Mouse (Mus musculus) bone marrow, adult 2 months (tissue): ENCODE data around the gene Stard5. TPM values are rescaled to one million over a fixed set of nuclear protein-coding genes. Genes with fewer than 3 reads are reported as not detected.

Experiments
- H3K27ac ChIP-seq: fragments of 200-500 bp; 2 replicates; pipeline ENCODE4 v1.5.1; 2012; ENCODE audit warnings: low read depth, mild to moderate bottlenecking, control low read depth, inconsistent platforms, low read length; ENCODE audit not compliant: control insufficient read depth, poor library complexity, insufficient read depth
- H3K4me1 ChIP-seq: fragments of 200-500 bp; 2 replicates; pipeline ENCODE4 v1.6.1; 2011; ENCODE audit warnings: low read length; ENCODE audit not compliant: control insufficient read depth, insufficient read depth
- H3K4me3 ChIP-seq: fragments of 200-500 bp; replicated peaks from 2 replicates; pipeline ENCODE3; 2011; ENCODE audit warnings: mild to moderate bottlenecking, low read depth, low read length, control low read depth; ENCODE audit not compliant: control insufficient read depth
- CTCF ChIP-seq: fragments of 200-500 bp; IDR thresholded peaks from 2 replicates; pipeline ENCODE4 v1.5.1; 2011; ENCODE audit warnings: low read length, control low read depth; ENCODE audit not compliant: control insufficient read depth, insufficient read depth
- POLR2A ChIP-seq: fragments of 200-500 bp; IDR thresholded peaks from 2 replicates; pipeline ENCODE4 v1.6.1; 2011; ENCODE audit warnings: low read depth, mild to moderate bottlenecking, control low read depth, low read length, borderline replicate concordance; ENCODE audit not compliant: control insufficient read depth
- WGBS: fragments of 180-500 bp; shearing (Covaris S2); methylation state at CpG from one replicate; pipeline ENCODE4 v1.1.7; 2018; 5-methylcytosine and 5-hydroxymethylcytosine counted together
- polyA plus RNA-seq: library from polyadenylated mRNA; stranded (reverse); fragments of >200 nt; gene quantifications from 2 replicates; pipeline ENCODE4 v1.2.4, GENCODE M21; 2011; ENCODE audit warnings: low replicate concordance; ENCODE audit not compliant: missing spikeins, insufficient read depth, insufficient read length

Gene Stard5
- polyA plus RNA-seq, 1 experiment = 9.0 TPM

GRCm38 (mm10) chr7:83626557-83627257 lies 5.1 kb upstream of the Stard5 start:
- peaks cover 2% of the 10 kb centered on the region; the same call in 1 of the 2 replicates for H3K4me1 ChIP-seq
- H3K4me3 ChIP-seq = no peak overlapping the region
- WGBS = 60% methylated on average over 8 of the region's 8 CpGs
- TF ChIP-seq CTCF (no peak), POLR2A (no peak)
- no peak overlapping the region for H3K27ac ChIP-seq

- TF ChIP-seq POLR2A (no peak), CTCF (no peak)
- 80% methylated on average over 4 of the region's 4 CpGs for WGBS
- no peak overlapping the region for H3K27ac ChIP-seq
Measured at GRCm38 (mm10) chr7:83627369-83627768, 4.4 kb upstream of the Stard5 start.

GRCm38 (mm10) chr7:83631073-83631827 lies 509 bp upstream of the Stard5 start:
- 7% methylated on average over 11 of the region's 11 CpGs for WGBS
- TF ChIP-seq CTCF = no peak
- TF ChIP-seq POLR2A = no peak
- Histone ChIP-seq H3K27ac (peak overlapping the region; percentile 38; the same call in 1 of the 2 replicates), H3K4me1 (peaks cover 3% of the 10 kb centered on the region; the same call in 1 of the 2 replicates), H3K4me3 (peak overlapping the region; percentile 68)

More at GRCm38 (mm10) chr7:83627369-83627768, 4.4 kb upstream of the Stard5 start:
- no peak overlapping the region for H3K4me3 ChIP-seq
- H3K4me1 ChIP-seq = peaks cover 2% of the 10 kb centered on the region; the same call in 1 of the 2 replicates

DNA sequence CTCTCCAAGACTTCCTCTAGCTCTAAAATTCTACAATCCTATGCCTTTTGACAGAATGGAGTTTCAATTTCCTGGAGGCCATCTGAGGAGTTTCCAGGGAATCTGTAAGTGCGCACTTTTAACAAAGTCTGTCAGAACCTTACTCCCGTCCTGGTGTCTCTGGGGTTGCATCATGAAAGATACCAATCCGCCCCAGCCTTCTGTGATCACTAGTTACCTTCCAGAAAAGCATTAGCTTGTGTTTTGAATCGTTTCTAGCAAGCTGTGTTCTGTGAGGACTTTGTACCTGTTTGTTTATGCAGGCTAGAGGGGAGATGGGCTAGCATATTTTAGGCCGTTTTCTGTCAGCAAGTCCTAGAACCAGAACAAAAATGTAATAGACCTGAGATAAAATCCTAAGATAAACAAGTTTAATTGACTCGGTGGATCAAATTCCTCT lies 942 bp downstream of the Stard5 start:
- no peak overlapping the region for H3K27ac ChIP-seq
- WGBS = 61% methylated on average over 6 of the region's 6 CpGs
- no peak for TF ChIP-seq CTCF
- TF ChIP-seq POLR2A = no peak
- peak overlapping the region; percentile 44 for H3K4me3 ChIP-seq
- peaks cover 1% of the 10 kb centered on the region; the same call in 1 of the 2 replicates for H3K4me1 ChIP-seq

DNA sequence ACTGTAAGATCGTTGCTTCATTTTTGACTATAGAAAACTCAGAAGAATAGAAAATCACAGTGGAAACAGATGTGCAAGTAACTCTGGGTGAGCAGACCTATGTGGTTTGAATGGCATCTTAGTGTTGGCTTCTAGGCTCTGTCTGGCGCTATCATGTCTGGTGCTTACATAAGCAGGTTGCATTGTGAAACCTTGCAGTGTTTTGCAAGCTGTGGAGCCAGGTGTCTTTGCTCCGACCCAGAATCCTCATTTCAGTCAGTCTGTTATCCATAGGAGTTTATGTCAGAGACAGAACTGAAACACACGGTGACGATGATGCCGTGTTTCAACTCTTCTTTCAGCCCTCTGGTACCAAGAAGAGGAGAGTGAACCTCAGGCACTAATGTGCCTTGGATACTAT lies 2.1 kb downstream of the Stard5 start:
- 60% methylated on average over 6 of the region's 6 CpGs for WGBS
- Histone ChIP-seq H3K27ac (no peak overlapping the region), H3K4me1 (peaks cover 1% of the 10 kb centered on the region; the same call in 1 of the 2 replicates), H3K4me3 (no peak overlapping the region)
- no peak for TF ChIP-seq POLR2A
- TF ChIP-seq CTCF = no peak

GRCm38 (mm10) chr7:83635726-83636125 lies 4.0 kb downstream of the Stard5 start:
- no peak for TF ChIP-seq POLR2A
- WGBS = 85% methylated on average over 2 of the region's 2 CpGs
- no peak overlapping the region for H3K4me3 ChIP-seq
- H3K4me1 ChIP-seq = peaks cover 4% of the 10 kb centered on the region; the same call in 1 of the 2 replicates
- no peak overlapping the region for H3K27ac ChIP-seq

DNA sequence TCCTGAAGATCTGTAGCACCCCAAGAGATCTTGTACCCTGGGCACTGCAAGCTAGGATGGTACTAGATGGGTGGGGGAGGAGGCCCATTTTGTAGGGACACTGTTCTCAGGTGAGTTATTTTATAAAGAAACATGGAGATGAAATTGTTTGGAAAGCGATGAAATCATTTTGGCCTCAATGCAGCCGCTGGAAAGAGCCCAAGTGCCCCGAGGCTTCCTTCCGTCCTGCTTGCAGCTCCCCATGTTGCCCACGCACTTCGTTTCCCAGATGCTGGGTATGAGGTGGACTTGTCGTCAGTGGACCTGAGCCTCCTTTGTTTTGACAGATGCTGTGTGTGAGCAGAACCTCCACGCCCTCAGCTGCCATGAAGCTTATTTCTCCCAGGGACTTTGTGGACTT lies 4.7 kb downstream of the Stard5 start:
- TF ChIP-seq POLR2A (no peak), CTCF (no peak)
- H3K27ac ChIP-seq = no peak overlapping the region
- 86% methylated on average over 8 of the region's 8 CpGs for WGBS
- H3K4me1 ChIP-seq = peaks cover 4% of the 10 kb centered on the region; the same call in 1 of the 2 replicates
- no peak overlapping the region for H3K4me3 ChIP-seq
